Mouse (Mus musculus) CH12.LX (cell line): Measurements from ENCODE around the gene Grip1. TPM values are rescaled to one million over a fixed set of nuclear protein-coding genes. Genes with fewer than 3 reads are reported as not detected.

Experiments used
- DNase-seq: peaks from one replicate; pipeline ENCODE4 v3.0.0-alpha.2; 2013; ENCODE audit errors: extremely low read depth
- H3K27ac ChIP-seq: 2 replicates; pipeline ENCODE4 v1.5.1; 2012; ENCODE audit warnings: low read depth, mild to moderate bottlenecking, control low read depth, moderate library complexity; ENCODE audit not compliant: insufficient read depth
- H3K27me3 ChIP-seq: replicated peaks from 2 replicates; pipeline ENCODE3; 2012; ENCODE audit warnings: inconsistent platforms
- H3K36me3 ChIP-seq, 2 experiments: replicated peaks in 1 of 2; 2 replicates each; pipeline versions ENCODE3 to v1.6.1; 2012; ENCODE audit warnings: inconsistent platforms in 1 of 2, low read length in 1 of 2, mild to moderate bottlenecking in 1 of 2, mixed read lengths in 1 of 2, moderate library complexity in 1 of 2; ENCODE audit not compliant: control insufficient read depth in 1 of 2, insufficient read depth in 1 of 2
- H3K4me1 ChIP-seq, 2 experiments: 2 replicates each; pipeline ENCODE4 v1.6.1; 2012; ENCODE audit warnings: inconsistent platforms in 1 of 2, moderate library complexity in 1 of 2; ENCODE audit not compliant: insufficient read depth in 2 of 2, control insufficient read depth in 1 of 2
- H3K4me2 ChIP-seq: 2 replicates; pipeline ENCODE4 v1.6.1; 2012; ENCODE audit warnings: low read depth, mild to moderate bottlenecking, control low read depth; ENCODE audit not compliant: poor library complexity, insufficient read depth, severe bottlenecking
- H3K4me3 ChIP-seq, 3 experiments: fragments of 150-350 bp in 1 of 3; sonication (generic) in 1 of 3; replicated peaks in 1 of 3; 2 replicates each; pipeline versions ENCODE3 to v1.5.1; 2011 to 2012; ENCODE audit warnings: low read depth in 2 of 3, low read length in 2 of 3, mild to moderate bottlenecking in 2 of 3, moderate library complexity in 2 of 3, control low read depth in 1 of 3, improper control_type of control experiment in 1 of 3, inconsistent platforms in 1 of 3, mixed read lengths in 1 of 3; ENCODE audit not compliant: poor library complexity in 1 of 3
- H3K79me2 ChIP-seq: replicated peaks from 2 replicates; pipeline ENCODE4 v1.6.1; 2012; ENCODE audit warnings: mild to moderate bottlenecking, moderate library complexity; ENCODE audit not compliant: control insufficient read depth, poor library complexity, insufficient read depth, severe bottlenecking; ENCODE audit errors: extremely low read depth
- H3K9ac ChIP-seq: 2 replicates; pipeline ENCODE4 v1.6.1; 2012; ENCODE audit warnings: low read depth, mild to moderate bottlenecking, control low read depth, moderate library complexity; ENCODE audit not compliant: insufficient read depth
- H3K9me3 ChIP-seq: replicated peaks from 2 replicates; pipeline ENCODE3; 2012; ENCODE audit warnings: low read length, inconsistent platforms, mixed read lengths
- BHLHE40 ChIP-seq: IDR thresholded peaks from 2 replicates; pipeline ENCODE4 v1.6.1; 2011; ENCODE audit warnings: mild to moderate bottlenecking, low read depth, low read length, improper control_type of control experiment
- CTCF ChIP-seq, 2 experiments: IDR thresholded peaks in 1 of 2; conservative IDR thresholded peaks in 1 of 2; 2 replicates each; pipeline ENCODE4 v1.5.1; 2011 to 2012; ENCODE audit warnings: low read depth in 2 of 2, low read length in 2 of 2, improper control_type of control experiment in 1 of 2, inconsistent platforms in 1 of 2, mild to moderate bottlenecking in 1 of 2, moderate library complexity in 1 of 2
- E2F4 ChIP-seq: IDR thresholded peaks from 2 replicates; pipeline ENCODE4 v1.6.1; 2011; ENCODE audit warnings: low read depth, low read length, improper control_type of control experiment; ENCODE audit not compliant: insufficient replicate concordance
- IRF4 ChIP-seq: IDR thresholded peaks from 2 replicates; pipeline ENCODE4 v1.6.1; 2014; ENCODE audit warnings: low read depth, mild to moderate bottlenecking, inconsistent platforms, low read length, improper control_type of control experiment
- KAT2A ChIP-seq: IDR thresholded peaks from 2 replicates; pipeline ENCODE4 v1.6.1; 2012; ENCODE audit warnings: low read length, improper control_type of control experiment, inconsistent platforms; ENCODE audit not compliant: insufficient replicate concordance
- MAFK ChIP-seq: IDR thresholded peaks from 2 replicates; pipeline ENCODE4 v1.6.1; 2011; ENCODE audit warnings: low read length, improper control_type of control experiment; ENCODE audit not compliant: insufficient replicate concordance
- MAZ ChIP-seq: IDR thresholded peaks from 2 replicates; pipeline ENCODE4 v1.6.1; 2012; ENCODE audit warnings: low read depth, mild to moderate bottlenecking, inconsistent platforms, low read length, improper control_type of control experiment, moderate library complexity
- MYC ChIP-seq: IDR thresholded peaks from 2 replicates; pipeline ENCODE4 v1.6.1; 2011; ENCODE audit warnings: low read depth, mild to moderate bottlenecking, improper control_type of control experiment, low read length
- PAX5 ChIP-seq: IDR thresholded peaks from 2 replicates; pipeline ENCODE4 v1.6.1; 2012; ENCODE audit warnings: low read length, inconsistent platforms, mixed read lengths
- POLR2AphosphoS2 ChIP-seq: IDR thresholded peaks from 2 replicates; pipeline ENCODE4 v1.6.1; 2011; ENCODE audit warnings: low read depth, low read length, improper control_type of control experiment
- RAD21 ChIP-seq: IDR thresholded peaks from 2 replicates; pipeline ENCODE4 v1.6.1; 2011; ENCODE audit warnings: low read depth, mild to moderate bottlenecking, low read length, improper control_type of control experiment, moderate library complexity
- RCOR1 ChIP-seq: conservative IDR thresholded peaks from 2 replicates; pipeline ENCODE4 v1.6.1; 2012; ENCODE audit warnings: low read depth, mild to moderate bottlenecking, inconsistent platforms, low read length, improper control_type of control experiment
- SIN3A ChIP-seq: IDR thresholded peaks from 2 replicates; pipeline ENCODE4 v1.6.1; 2012; ENCODE audit warnings: low read length, improper control_type of control experiment, inconsistent platforms
- TCF12 ChIP-seq: IDR thresholded peaks from 2 replicates; pipeline ENCODE4 v1.6.1; 2014; ENCODE audit warnings: low read depth, mild to moderate bottlenecking, inconsistent platforms, low read length, improper control_type of control experiment
- USF1 ChIP-seq: IDR thresholded peaks from 2 replicates; pipeline ENCODE4 v1.6.1; 2014; ENCODE audit warnings: low read depth, mild to moderate bottlenecking, inconsistent platforms, low read length, improper control_type of control experiment
- USF2 ChIP-seq: conservative IDR thresholded peaks from 2 replicates; pipeline ENCODE4 v1.6.1; 2011; ENCODE audit warnings: low read depth, low read length, improper control_type of control experiment
- ZKSCAN1 ChIP-seq: IDR thresholded peaks from 2 replicates; pipeline ENCODE4 v1.6.1; 2012; ENCODE audit warnings: low read depth, inconsistent platforms, low read length, improper control_type of control experiment, borderline replicate concordance
- ZNF384 ChIP-seq: IDR thresholded peaks from 2 replicates; pipeline ENCODE4 v1.6.1; 2012; ENCODE audit warnings: low read depth, low read length, improper control_type of control experiment, inconsistent platforms
- dilution Hi-C: fragments of 300-500 bp; cut with MboI; formaldehyde crosslinking; loops from 2 replicates; pipeline ENCODE4 v1.14.3; 2020; ENCODE audit warnings: low sequenced_read_pairs; ENCODE audit not compliant: extremely low pct_unique_long_range_greater_than_20kb, extremely low pct_ligation_motif_present
- in situ Hi-C: fragments of 300-500 bp; cut with MboI; formaldehyde crosslinking; loops from 3 replicates; pipeline ENCODE4 v1.14.3; 2019; ENCODE audit warnings: low sequenced_read_pairs, low pct_ligation_motif_present, low pct_unique_long_range_greater_than_20kb, mixed read lengths
- polyA plus RNA-seq: library from polyadenylated mRNA; unstranded; fragments of >175 nt; gene quantifications from 2 replicates; pipeline ENCODE4 v1.2.1, GENCODE M21; 2012; ENCODE audit warnings: low read depth; ENCODE audit not compliant: insufficient read length
- total RNA-seq, 2 experiments: library from RNA; depleted of rRNA; stranded (reverse); fragments of 300-350 nt in 1 of 2; fragments of >200 nt in 1 of 2; gene quantifications; 2 replicates each; pipeline ENCODE4 v1.2.3; 2012 to 2014

Grip1 gene
- total and polyA plus RNA-seq, 3 experiments: 0.09 to 0.33 (median 0.13) TPM

GRCm38 (mm10) chr10:120015117-120015516 is 561.5 kb downstream of the Grip1 start:
- Histone ChIP-seq H3K4me3 (no peak overlapping the region), H3K79me2 (no peaks in the 10 kb centered on the region), H3K4me2 (no peak overlapping the region), H3K9me3 (no peaks in the 10 kb centered on the region), H3K9ac (no peak overlapping the region), H3K4me1 (peaks cover 0 to 11% of the 10 kb centered on the region in 2 experiments; a peak in 2 of 4 replicates), H3K36me3 (no peaks in the 10 kb centered on the region), H3K27ac (no peak overlapping the region), H3K27me3 (no peaks in the 10 kb centered on the region)
- in situ Hi-C loops (no loop called here), dilution Hi-C loops (no loop called here)
- DNase-seq: no peak
- TF ChIP-seq MAFK: no peak
- TF ChIP-seq RCOR1: no peak
- TF ChIP-seq E2F4: no peak
- no peak for TF ChIP-seq TCF12
- no peak for TF ChIP-seq MAZ
- no peak for TF ChIP-seq SIN3A

DNA sequence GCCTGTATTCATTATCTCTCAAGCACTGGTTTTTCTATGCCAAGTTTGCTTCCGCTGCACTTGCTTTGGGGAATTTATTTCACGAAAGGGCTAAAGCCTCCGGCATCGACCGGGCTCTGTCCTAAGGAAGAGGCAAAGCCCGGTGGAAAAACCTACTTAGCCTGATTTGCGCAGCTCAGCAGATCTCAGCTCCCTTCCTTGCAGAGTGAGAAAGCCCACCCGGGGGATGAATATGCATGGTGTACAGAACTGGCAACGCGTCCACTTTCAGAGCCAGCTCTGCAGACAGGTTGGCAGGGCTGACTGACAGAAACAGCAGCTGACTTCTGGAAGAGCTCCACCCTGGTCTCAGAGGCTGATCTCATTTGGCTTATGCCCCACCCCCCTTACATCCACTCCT is 572.8 kb downstream of the Grip1 start:
- Histone ChIP-seq H3K9me3 (no peaks in the 10 kb centered on the region), H3K36me3 (no peaks in the 10 kb centered on the region), H3K27me3 (no peaks in the 10 kb centered on the region), H3K79me2 (no peaks in the 10 kb centered on the region), H3K9ac (no peak overlapping the region), H3K27ac (no peak overlapping the region), H3K4me2 (no peak overlapping the region), H3K4me1 (0 out of 4 replicates have a peak, but pooled peaks cover 0 to 1% of the 10 kb centered on the region in 2 experiments), H3K4me3 (no peak overlapping the region)
- DNase-seq: no peak
- TF ChIP-seq IRF4: no peak
- TF ChIP-seq POLR2AphosphoS2: no peak
- TF ChIP-seq MYC: no peak
- no peak for TF ChIP-seq ZKSCAN1
- TF ChIP-seq ZNF384: no peak
- no peak for TF ChIP-seq USF2
- TF ChIP-seq MAZ: no peak
- no peak for TF ChIP-seq TCF12
- TF ChIP-seq CTCF (conservative IDR thresholded peaks at IDR 0.05 in 1 of 2, IDR thresholded peaks at IDR 0.05 in 1 of 2; ENCODE audit: low read depth in 2 of 2, low read length in 2 of 2): no peak
- no peak for TF ChIP-seq KAT2A
- no peak for TF ChIP-seq RCOR1
- no peak for TF ChIP-seq BHLHE40
- TF ChIP-seq USF1: no peak
- TF ChIP-seq RAD21: no peak
- TF ChIP-seq PAX5: no peak
- dilution Hi-C loops (no loop called here), in situ Hi-C loops (no loop called here)
